Mouse (Mus musculus) erythroblast, embryonic 14.5 days (primary cell): Measurements from ENCODE around the gene Haus3.

ENCODE experiments used
- GATA1 ChIP-seq: IDR thresholded peaks from 2 replicates; pipeline ENCODE4 v1.6.1; 2012; ENCODE audit warnings: low read length, inconsistent platforms, mixed read lengths
- TAL1 ChIP-seq: IDR thresholded peaks from 3 replicates; pipeline ENCODE4 v1.6.1; 2012; ENCODE audit warnings: low read length, inconsistent platforms, mixed read lengths

- TF ChIP-seq GATA1, result no peak
- no peak for TF ChIP-seq TAL1
These were observed 5.4 kb upstream of the Haus3 start for GRCm38 (mm10) chr5:34174550-34175402.
